Mouse (Mus musculus) small intestine, adult 2 months (tissue): ENCODE data around the gene Immp1l. TPM values are rescaled to one million over a fixed set of nuclear protein-coding genes. Genes with fewer than 3 reads are reported as not detected.

ENCODE experiments used
- H3K27ac ChIP-seq: fragments of 200-500 bp; 2 replicates; pipeline ENCODE4 v1.5.1; 2012; ENCODE audit warnings: low read depth, low read length, control low read depth, inconsistent platforms; ENCODE audit not compliant: insufficient read depth
- H3K27me3 ChIP-seq: fragments of 200-500 bp; 2 replicates; pipeline ENCODE4 v1.6.1; 2012; ENCODE audit warnings: mild to moderate bottlenecking, moderate library complexity, low read length, inconsistent platforms; ENCODE audit not compliant: control insufficient read depth, insufficient read depth
- H3K36me3 ChIP-seq: fragments of 200-500 bp; 2 replicates; pipeline ENCODE4 v1.6.1; 2012; ENCODE audit warnings: mild to moderate bottlenecking, low read length, control low read depth, inconsistent platforms; ENCODE audit not compliant: control insufficient read depth, insufficient read depth
- H3K4me1 ChIP-seq: fragments of 200-500 bp; 2 replicates; pipeline ENCODE4 v1.6.1; 2012; ENCODE audit warnings: low read length, inconsistent platforms, mixed read lengths; ENCODE audit not compliant: control insufficient read depth, insufficient read depth, insufficient read length
- H3K4me3 ChIP-seq: fragments of 200-500 bp; 2 replicates; pipeline ENCODE4 v1.5.1; 2012; ENCODE audit warnings: low read depth, mild to moderate bottlenecking, control low read depth, inconsistent platforms, low read length, moderate library complexity
- CTCF ChIP-seq: fragments of 200-500 bp; IDR thresholded peaks from 2 replicates; pipeline ENCODE4 v1.5.1; 2012; ENCODE audit warnings: low read depth, mild to moderate bottlenecking, control low read depth, inconsistent platforms, low read length, moderate library complexity, mixed read lengths; ENCODE audit not compliant: insufficient replicate concordance, insufficient read length; ENCODE audit errors: extremely low read depth
- POLR2A ChIP-seq: fragments of 200-500 bp; IDR thresholded peaks from 2 replicates; pipeline ENCODE4 v1.6.1; 2012; ENCODE audit warnings: low read depth, mild to moderate bottlenecking, control low read depth, inconsistent platforms, low read length, moderate library complexity
- WGBS: fragments of 180-500 bp; shearing (Covaris S2); methylation state at CpG from one replicate; pipeline ENCODE4 v1.1.7; 2018; 5-methylcytosine and 5-hydroxymethylcytosine counted together
- polyA plus RNA-seq: library from polyadenylated mRNA; depleted of rRNA; stranded (reverse); fragments of >200 nt; gene quantifications from 2 replicates; pipeline ENCODE4 v1.2.3, GENCODE M21; 2012

Gene Immp1l
- polyA plus RNA-seq, 1 experiment = 2.8 TPM

DNA sequence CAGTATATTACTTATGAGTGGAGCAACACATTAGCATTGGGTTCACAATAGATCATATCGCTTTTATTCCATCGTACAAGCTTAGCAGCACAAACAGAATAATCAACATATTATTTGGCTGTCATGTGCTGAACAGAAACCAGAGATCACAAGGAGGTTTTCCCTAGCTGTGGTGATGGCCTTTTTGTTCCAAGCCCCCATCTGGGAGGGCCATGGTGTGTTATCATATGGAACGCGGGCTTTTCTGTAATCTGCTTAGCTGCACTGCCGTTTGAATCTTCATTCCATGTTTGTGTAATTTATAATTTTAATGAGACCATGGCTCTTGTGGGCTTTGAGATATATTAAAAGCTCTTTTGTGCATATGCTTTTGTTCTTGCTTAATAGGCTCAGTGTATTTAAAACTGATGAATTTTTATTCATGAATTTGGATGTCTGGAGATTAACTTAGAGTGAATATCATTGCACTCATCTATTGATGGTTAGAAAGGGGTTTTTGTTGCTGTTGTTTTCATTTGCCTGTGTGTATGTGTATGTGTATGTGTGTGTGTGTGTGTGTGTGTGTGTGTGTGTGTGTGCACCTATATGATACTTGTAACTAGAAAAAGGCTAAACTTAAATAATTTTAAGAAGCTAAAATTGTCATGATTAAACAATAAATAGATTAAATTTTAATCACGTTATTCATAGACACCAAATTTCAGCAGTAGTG, 9.4 kb downstream of the Immp1l start:
- Histone ChIP-seq H3K4me3 (no peak overlapping the region), H3K36me3 (no peaks in the 10 kb centered on the region), H3K27ac (no peak overlapping the region), H3K4me1 (peaks cover 3% of the 10 kb centered on the region; the same call in 1 of the 2 replicates), H3K27me3 (no peaks in the 10 kb centered on the region)
- WGBS = 90% methylated on average over 6 of the region's 6 CpGs
- TF ChIP-seq POLR2A = no peak
- no peak for TF ChIP-seq CTCF

DNA sequence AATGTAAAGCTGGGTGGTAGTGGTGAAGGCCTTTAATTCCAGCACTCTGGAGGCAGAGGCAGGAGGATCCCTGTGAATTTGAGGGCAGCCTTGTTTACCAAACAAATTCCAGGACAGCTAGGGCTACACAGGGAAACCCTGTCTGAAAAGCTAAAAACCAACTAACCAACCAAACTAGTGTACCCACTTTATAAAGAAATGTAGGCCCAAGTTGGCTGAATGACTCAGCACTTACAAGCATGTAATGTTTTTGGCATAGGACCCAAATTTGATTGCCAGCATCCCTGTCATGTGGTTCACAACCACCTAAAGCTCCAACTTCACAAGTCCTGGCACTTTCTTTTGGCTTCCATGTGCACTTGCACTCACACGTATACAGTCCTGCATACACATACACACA, 12.2 kb downstream of the Immp1l start:
- Histone ChIP-seq H3K27me3 (no peaks in the 10 kb centered on the region), H3K27ac (no peak overlapping the region), H3K36me3 (no peaks in the 10 kb centered on the region), H3K4me1 (no peaks in the 10 kb centered on the region), H3K4me3 (no peak overlapping the region)
- WGBS = 89% methylated on average over 1 of the region's 1 CpGs
- no peak for TF ChIP-seq POLR2A
- no peak for TF ChIP-seq CTCF

DNA sequence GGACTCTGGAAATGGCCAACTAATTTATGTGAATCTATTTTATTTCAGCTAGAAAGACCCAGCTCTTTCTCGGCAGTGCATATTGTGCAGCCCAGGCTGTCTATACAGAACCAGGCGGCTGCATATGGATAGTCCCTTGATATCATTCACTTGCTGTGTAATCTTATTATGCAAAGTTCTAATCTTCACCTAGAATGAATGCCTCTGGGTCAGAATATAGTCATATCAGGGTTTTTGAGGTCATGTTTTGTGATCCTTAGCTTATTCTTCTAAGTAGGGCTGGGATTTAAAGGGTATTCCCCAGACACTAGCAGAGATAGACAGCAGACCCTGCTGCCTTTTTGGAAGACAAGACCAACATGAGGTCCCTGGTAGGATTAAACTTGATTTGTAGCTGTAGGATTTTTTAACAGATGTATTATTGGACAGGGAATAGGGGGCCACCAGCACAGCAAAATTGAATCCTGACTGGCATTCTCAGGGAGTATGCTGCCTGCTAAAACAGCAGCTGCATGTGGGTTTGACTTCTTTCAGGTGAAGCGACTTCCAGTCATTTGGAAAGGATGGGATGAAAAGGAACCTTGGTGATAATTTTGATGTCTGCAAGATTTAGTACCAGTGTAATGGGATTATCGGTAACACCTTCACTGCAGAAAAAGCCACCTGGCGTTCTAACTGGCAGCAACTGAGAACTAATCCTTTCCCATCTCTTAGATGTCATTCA, 13.3 kb downstream of the Immp1l start:
- Histone ChIP-seq H3K36me3 (no peaks in the 10 kb centered on the region), H3K4me1 (no peaks in the 10 kb centered on the region), H3K27me3 (no peaks in the 10 kb centered on the region), H3K4me3 (no peak overlapping the region), H3K27ac (no peak overlapping the region)
- WGBS = 91% methylated on average over 5 of the region's 5 CpGs
- no peak for TF ChIP-seq CTCF
- no peak for TF ChIP-seq POLR2A

DNA sequence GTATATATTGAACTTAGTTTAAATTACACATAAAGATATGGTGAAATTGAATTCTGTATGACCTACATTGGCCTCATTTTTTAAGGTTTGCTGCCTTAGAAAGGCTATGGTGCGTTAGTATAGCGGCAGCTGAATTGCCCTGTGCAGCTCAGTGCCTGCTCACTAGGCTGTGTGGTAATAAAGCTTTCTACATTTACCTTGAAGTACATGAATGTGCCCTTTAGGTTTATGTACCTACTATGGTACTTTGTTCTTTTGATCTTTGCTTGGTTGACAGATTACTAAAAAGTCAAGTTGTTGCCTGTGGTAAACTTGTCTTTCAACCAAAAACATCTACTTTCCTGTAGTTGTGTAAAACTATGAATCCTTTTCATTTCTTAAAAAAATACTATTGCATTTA, 45.7 kb downstream of the Immp1l start:
- no peaks in the 10 kb centered on the region for H3K4me1 ChIP-seq
- no peaks in the 10 kb centered on the region for H3K27me3 ChIP-seq
- TF ChIP-seq POLR2A = no peak
- no peak for TF ChIP-seq CTCF
- H3K27ac ChIP-seq = no peak overlapping the region
- H3K4me3 ChIP-seq = no peak overlapping the region
- 0 out of 2 replicates have a peak, but pooled peaks cover 1% of the 10 kb centered on the region for H3K36me3 ChIP-seq
- WGBS = 94% methylated on average over 2 of the region's 2 CpGs

DNA sequence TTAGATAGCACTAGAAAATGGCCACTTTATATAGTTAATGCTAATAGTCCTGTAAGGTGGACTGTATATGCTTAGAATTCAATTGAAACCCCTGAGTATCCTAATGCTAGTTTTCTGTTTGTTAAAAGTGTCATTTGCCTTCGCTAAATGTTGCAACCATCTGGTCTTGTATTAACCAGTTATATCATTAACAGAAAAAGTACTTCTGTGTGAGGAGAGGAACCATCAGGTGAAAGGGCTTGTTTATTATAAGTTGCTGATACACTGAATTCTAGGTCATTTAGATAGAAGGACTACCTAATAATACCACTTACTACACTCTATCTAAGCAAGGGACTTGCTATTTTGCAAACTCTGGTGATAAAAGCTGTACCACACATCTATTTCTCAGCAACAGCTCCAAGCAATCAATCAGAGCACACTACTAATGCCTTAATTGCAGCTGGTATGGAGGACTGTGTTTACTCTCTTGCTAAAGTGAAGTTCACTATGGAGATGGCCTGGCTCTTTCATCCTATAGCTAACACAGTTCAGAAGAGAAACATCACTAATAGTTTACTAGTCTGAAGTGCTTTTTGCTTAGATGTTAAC, 47.0 kb downstream of the Immp1l start:
- no peak overlapping the region for H3K4me3 ChIP-seq
- 67% methylated on average over 1 of the region's 1 CpGs for WGBS
- H3K36me3 ChIP-seq = 0 out of 2 replicates have a peak, but pooled peaks cover 1% of the 10 kb centered on the region
- H3K27me3 ChIP-seq = no peaks in the 10 kb centered on the region
- TF ChIP-seq POLR2A = no peak
- no peak for TF ChIP-seq CTCF
- H3K4me1 ChIP-seq = no peaks in the 10 kb centered on the region
- H3K27ac ChIP-seq = no peak overlapping the region

DNA sequence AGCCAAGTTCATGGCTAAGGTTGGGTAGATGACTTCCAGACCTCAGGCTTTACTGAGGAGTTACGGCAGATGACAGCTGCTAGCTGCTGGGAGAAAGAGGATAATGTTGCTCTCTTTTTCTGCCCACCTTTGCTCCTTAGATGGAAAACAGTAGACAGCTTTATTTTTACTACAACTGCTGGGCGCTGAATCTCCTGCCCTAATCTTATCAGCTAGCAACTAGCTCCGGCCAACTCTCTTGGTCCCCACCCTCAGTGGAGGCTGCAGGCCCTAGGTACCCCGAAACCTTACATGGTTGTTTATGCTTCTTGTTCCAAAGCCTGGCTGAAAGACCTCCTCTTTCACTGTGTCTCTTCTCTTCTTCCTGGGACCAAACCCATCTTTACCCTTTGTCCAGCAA, 49.4 kb downstream of the Immp1l start:
- Histone ChIP-seq H3K27me3 (no peaks in the 10 kb centered on the region), H3K27ac (no peak overlapping the region), H3K4me3 (no peak overlapping the region), H3K36me3 (0 out of 2 replicates have a peak, but pooled peaks cover 1% of the 10 kb centered on the region), H3K4me1 (no peaks in the 10 kb centered on the region)
- 68% methylated on average over 4 of the region's 4 CpGs for WGBS
- TF ChIP-seq CTCF (no peak), POLR2A (no peak)

DNA sequence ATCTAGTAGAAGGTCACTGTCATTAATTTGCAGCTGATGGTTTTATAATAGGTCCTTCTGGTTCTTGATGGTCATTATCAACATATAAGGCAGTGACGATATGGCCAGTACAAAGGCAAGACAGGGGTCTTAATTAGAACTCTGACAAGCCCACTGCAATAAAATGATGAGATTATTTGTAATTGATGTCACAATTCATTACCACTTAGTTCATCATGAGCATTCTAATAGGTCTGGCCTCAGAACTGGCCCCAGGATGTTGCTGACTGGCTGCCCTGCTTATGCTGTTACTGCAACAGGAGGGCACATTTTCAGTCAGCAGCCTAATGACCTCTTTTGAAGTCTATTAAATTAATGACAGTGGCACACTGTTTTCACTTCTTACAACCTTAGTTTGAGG, 59.0 kb downstream of the Immp1l start:
- Histone ChIP-seq H3K4me1 (no peaks in the 10 kb centered on the region), H3K27me3 (no peaks in the 10 kb centered on the region), H3K27ac (no peak overlapping the region), H3K36me3 (peaks cover 12% of the 10 kb centered on the region), H3K4me3 (no peak overlapping the region)
- TF ChIP-seq CTCF = no peak
- TF ChIP-seq POLR2A = no peak
- WGBS = 89% methylated on average over 1 of the region's 1 CpGs
